8 mouse cellular contexts compared by ENCODE assay signal in the genomic region with DNA sequence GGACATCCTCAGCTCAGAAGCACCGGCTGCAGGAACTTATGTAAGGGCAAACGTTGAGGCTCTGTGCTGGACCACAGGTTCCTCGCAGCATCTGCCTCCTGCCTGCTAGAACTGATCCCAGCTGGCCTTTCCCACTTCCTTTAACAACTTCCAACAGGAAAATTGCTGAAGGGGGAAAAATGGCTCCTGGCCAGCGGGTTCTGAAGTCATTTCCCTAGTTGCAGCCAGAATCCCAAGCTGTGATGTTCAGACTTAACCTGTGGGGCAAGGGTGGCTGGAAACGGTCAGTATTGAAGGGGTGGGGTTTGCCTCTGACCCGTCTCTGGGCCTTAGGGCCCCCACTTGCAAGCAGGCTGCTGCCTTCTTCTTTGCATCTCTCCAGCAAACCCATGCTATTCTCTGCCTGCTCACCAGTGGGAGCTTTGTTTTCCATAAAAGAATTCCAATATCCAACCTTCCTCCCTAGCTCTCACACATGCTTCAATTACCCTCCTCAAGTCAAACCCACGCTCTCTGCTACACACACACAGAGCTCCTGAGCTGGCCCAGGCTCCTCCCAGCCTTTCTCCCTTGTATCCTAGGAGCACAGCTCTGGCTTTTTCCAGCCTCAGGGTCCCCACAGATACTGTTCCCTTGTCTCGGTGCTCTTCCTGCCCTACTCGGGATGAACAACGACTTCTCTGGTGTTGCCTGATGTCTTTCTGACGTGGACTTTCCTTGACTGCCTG.
DNase-seq lines count a peak whose midpoint lies in the region; ATAC-seq lines count a peak whose summit lies in the region.

No protein-coding gene starts in this region.

- H3K4me2 ChIP-seq in hindbrain, embryonic 13.5 days, result no peak overlapping the region
- H3K4me2 ChIP-seq in hindbrain, embryonic 16.5 days (ENCODE audit: low read length), result no peak overlapping the region

- DNase-seq in heart, adult 11 months, result peak; percentile 99
- DNase-seq in kidney, adult 9 months, result peak; percentile 77
- peak; percentile 69 for DNase-seq in lung, postnatal 36 days
- DNase-seq in MN1 (ENCODE audit: low spot score), result no peak
- no peak for DNase-seq in layer of hippocampus, postnatal 14 days (ENCODE audit: low spot score in 2 of 2)
- DNase-seq in spleen, postnatal 14 days (ENCODE audit: low spot score in 2 of 2), result no peak

- H3K4me3 ChIP-seq in hindbrain, embryonic 13.5 days, result no peak overlapping the region
- no peak overlapping the region for H3K4me3 ChIP-seq in hindbrain, embryonic 16.5 days (ENCODE audit: low read length)

- no peaks in the 10 kb centered on the region for H3K36me3 ChIP-seq in hindbrain, embryonic 13.5 days
- no peaks in the 10 kb centered on the region for H3K36me3 ChIP-seq in hindbrain, embryonic 16.5 days (ENCODE audit: control insufficient read depth, insufficient read depth, low read length)

- WGBS in hindbrain, embryonic 13.5 days, result 72% methylated on average over 11 of the region's 11 CpGs
- WGBS in hindbrain, embryonic 16.5 days, result 66% methylated on average over 11 of the region's 11 CpGs

- peaks cover 41% of the 10 kb centered on the region for H3K4me1 ChIP-seq in hindbrain, embryonic 13.5 days (replicated peaks)
- peaks cover 8% of the 10 kb centered on the region for H3K4me1 ChIP-seq in hindbrain, embryonic 16.5 days (ENCODE audit: control insufficient read depth, insufficient read depth, low read depth, low read length)

- H3K27ac ChIP-seq in hindbrain, embryonic 13.5 days, result 0 out of 2 replicates have a peak overlapping the region, but pooled peaks have one; percentile 12
- H3K27ac ChIP-seq in hindbrain, embryonic 16.5 days (ENCODE audit: low read depth, low read length), result no peak overlapping the region

- no peak for ATAC-seq in hindbrain, embryonic 13.5 days (ENCODE audit: low FRiP score)
- ATAC-seq in hindbrain, embryonic 16.5 days, result no peak

- H3K27me3 ChIP-seq in hindbrain, embryonic 13.5 days, result no peaks in the 10 kb centered on the region
- H3K27me3 ChIP-seq in hindbrain, embryonic 16.5 days (replicated peaks; ENCODE audit: control insufficient read depth, insufficient read depth, low read length), result no peaks in the 10 kb centered on the region

- H3K9ac ChIP-seq in hindbrain, embryonic 13.5 days, result no peak overlapping the region
- no peak overlapping the region for H3K9ac ChIP-seq in hindbrain, embryonic 16.5 days (ENCODE audit: low read depth, low read length)

- H3K9me3 ChIP-seq in hindbrain, embryonic 13.5 days, result no peaks in the 10 kb centered on the region
- no peaks in the 10 kb centered on the region for H3K9me3 ChIP-seq in hindbrain, embryonic 16.5 days (ENCODE audit: control insufficient read depth, low read length)

Comparison
In these comparisons a context has a peak if more than half of its experiments do, and no peak if none do; other contexts are left out.
1. DNase-seq: peak in heart, adult 11 months (single experiment), kidney, adult 9 months (single experiment) and lung, postnatal 36 days (single experiment); none in MN1 (single experiment), layer of hippocampus, postnatal 14 days (0 of 2) and spleen, postnatal 14 days (0 of 2).